Mouse (Mus musculus) embryonic facial prominence, embryonic 11.5 days (tissue): ENCODE data around the gene Ak7. TPM values are rescaled to one million over a fixed set of nuclear protein-coding genes. Genes with fewer than 3 reads are reported as not detected.

Experiments
- ATAC-seq: fragments of 200-750 bp; cut with Nextera tagmentation; replicated peaks from 2 replicates; pipeline ENCODE4 v1.8.0; 2017; ENCODE audit warnings: low read depth; ENCODE audit not compliant: insufficient number of reproducible peaks, low FRiP score, low TSS enrichment
- DNase-seq: peaks from one replicate; pipeline ENCODE4 v3.0.0-alpha.2; 2015; ENCODE audit warnings: low spot score
- H3K27ac ChIP-seq: fragments of 300-500 bp; sonication (generic); replicated peaks from 2 replicates; pipeline ENCODE4 v1.5.1; 2014; ENCODE audit warnings: mild to moderate bottlenecking, low read depth, low read length, control low read depth
- H3K27me3 ChIP-seq: fragments of 300-500 bp; sonication (generic); 2 replicates; pipeline ENCODE4 v1.6.1; 2014; ENCODE audit warnings: mild to moderate bottlenecking, low read length, moderate library complexity, mixed read lengths; ENCODE audit not compliant: control insufficient read depth, insufficient read depth
- H3K36me3 ChIP-seq: fragments of 300-500 bp; sonication (generic); replicated peaks from 2 replicates; pipeline ENCODE4 v1.6.1; 2014; ENCODE audit warnings: low read depth, mild to moderate bottlenecking, low read length, moderate library complexity, mixed read lengths; ENCODE audit not compliant: control insufficient read depth, insufficient read depth
- H3K4me1 ChIP-seq: fragments of 300-500 bp; sonication (generic); 2 replicates; pipeline ENCODE4 v1.6.1; 2014; ENCODE audit warnings: low read length, mixed read lengths; ENCODE audit not compliant: control insufficient read depth, insufficient read depth
- H3K4me2 ChIP-seq: fragments of 300-500 bp; sonication (generic); 2 replicates; pipeline ENCODE4 v1.6.1; 2014; ENCODE audit warnings: low read depth, mild to moderate bottlenecking, control low read depth, low read length, moderate library complexity
- H3K4me3 ChIP-seq: fragments of 300-500 bp; sonication (generic); 2 replicates; pipeline ENCODE4 v1.5.1; 2014; ENCODE audit warnings: low read depth, low read length, control low read depth
- H3K9ac ChIP-seq: fragments of 300-500 bp; sonication (generic); replicated peaks from 2 replicates; pipeline ENCODE4 v1.6.1; 2014; ENCODE audit warnings: mild to moderate bottlenecking, control low read depth, low read length
- H3K9me3 ChIP-seq: fragments of 300-500 bp; sonication (generic); replicated peaks from 2 replicates; pipeline ENCODE4 v1.6.1; 2016; ENCODE audit warnings: mild to moderate bottlenecking, low read length, inconsistent platforms, mixed read lengths; ENCODE audit not compliant: control insufficient read depth
- WGBS: fragments of 180-500 bp; shearing (Covaris S2); extraction: QIAGEN DNeasy Blood & Tissue Kit; methylation state at CpG from one replicate; pipeline ENCODE4 v1.1.7; 2014; 5-methylcytosine and 5-hydroxymethylcytosine counted together
- polyA plus RNA-seq: library from polyadenylated mRNA; unstranded; fragments of >200 nt; fragmentation: Nextera tagmentation; extraction: Ambion mirVana; gene quantifications from 2 replicates; pipeline ENCODE4 v1.2.1, GENCODE M21; 2014

The Ak7 gene
- polyA plus RNA-seq, 1 experiment from 2014 or later, result not detected

GRCm38 (mm10) chr12:105806205-105806604 is 100.4 kb downstream of the Ak7 start:
- Histone ChIP-seq H3K9me3 (no peaks in the 10 kb centered on the region), H3K36me3 (peaks cover 2% of the 10 kb centered on the region), H3K27me3 (no peaks in the 10 kb centered on the region), H3K4me1 (no peaks in the 10 kb centered on the region), H3K9ac (no peak overlapping the region), H3K4me3 (no peak overlapping the region), H3K27ac (no peak overlapping the region), H3K4me2 (no peak overlapping the region)
- WGBS, result 98% methylated on average over 3 of the region's 3 CpGs
- ATAC-seq (no peak), DNase-seq (no peak)

DNA sequence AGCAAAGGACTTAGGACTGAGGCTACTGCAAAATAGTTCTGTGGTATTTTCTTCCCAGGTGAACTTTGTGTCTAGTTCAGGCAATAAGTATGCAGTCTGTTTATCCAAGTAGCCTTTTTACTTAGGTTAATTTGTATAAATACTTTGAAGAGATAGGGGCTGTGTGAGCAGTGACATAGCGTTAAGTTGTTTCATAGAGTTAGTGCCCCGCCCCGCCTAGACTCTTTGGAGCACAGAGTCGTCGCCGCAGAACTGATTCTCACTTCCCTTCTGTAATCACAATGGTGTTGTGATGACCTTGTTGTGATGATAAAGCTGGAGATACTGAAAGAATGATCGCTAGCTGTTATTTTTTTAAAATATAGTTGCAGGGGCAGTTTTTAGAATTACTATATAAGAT is 101.6 kb downstream of the Ak7 start:
- Histone ChIP-seq H3K9me3 (no peaks in the 10 kb centered on the region), H3K36me3 (peaks cover 2% of the 10 kb centered on the region), H3K4me1 (no peaks in the 10 kb centered on the region), H3K4me2 (no peak overlapping the region), H3K27me3 (no peaks in the 10 kb centered on the region), H3K4me3 (no peak overlapping the region), H3K27ac (no peak overlapping the region), H3K9ac (no peak overlapping the region)
- 93% methylated on average over 7 of the region's 7 CpGs for WGBS
- ATAC-seq (no peak), DNase-seq (no peak)

- Histone ChIP-seq H3K9me3 (no peaks in the 10 kb centered on the region), H3K4me3 (no peak overlapping the region), H3K27ac (no peak overlapping the region), H3K9ac (no peak overlapping the region), H3K4me1 (no peaks in the 10 kb centered on the region), H3K36me3 (peaks cover 2% of the 10 kb centered on the region), H3K27me3 (no peaks in the 10 kb centered on the region), H3K4me2 (no peak overlapping the region)
- WGBS, result 88% methylated on average over 3 of the region's 3 CpGs
- ATAC-seq, result no peak
- no peak for DNase-seq
Observed at GRCm38 (mm10) chr12:105808945-105809344, 103.2 kb downstream of the Ak7 start.

DNA sequence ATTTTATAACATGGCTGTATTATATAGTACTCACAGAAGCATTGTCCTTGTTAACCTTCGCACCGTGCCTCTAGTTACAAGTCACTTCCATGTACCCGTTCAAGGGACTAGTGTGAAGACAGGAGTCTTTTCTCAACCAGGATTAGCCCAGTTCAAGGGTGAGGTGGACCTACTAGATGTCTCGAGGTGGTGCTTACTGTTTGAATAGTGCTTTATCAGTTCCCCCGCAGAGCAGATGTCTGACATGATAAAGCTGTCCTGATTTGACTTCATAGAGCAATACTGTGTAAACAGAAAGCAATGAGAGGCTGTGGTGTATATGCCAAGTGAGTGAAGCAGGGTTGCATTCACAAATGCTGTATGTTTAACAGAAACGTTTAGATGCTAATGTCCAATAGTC is 104.8 kb downstream of the Ak7 start:
- no peaks in the 10 kb centered on the region for H3K4me1 ChIP-seq
- ATAC-seq (no peak), DNase-seq (no peak)
- no peaks in the 10 kb centered on the region for H3K9me3 ChIP-seq
- no peak overlapping the region for H3K9ac ChIP-seq
- H3K36me3 ChIP-seq, result peaks cover 2% of the 10 kb centered on the region
- no peak overlapping the region for H3K4me2 ChIP-seq
- H3K27ac ChIP-seq, result no peak overlapping the region
- no peak overlapping the region for H3K4me3 ChIP-seq
- WGBS, result 89% methylated on average over 6 of the region's 6 CpGs
- no peaks in the 10 kb centered on the region for H3K27me3 ChIP-seq

DNA sequence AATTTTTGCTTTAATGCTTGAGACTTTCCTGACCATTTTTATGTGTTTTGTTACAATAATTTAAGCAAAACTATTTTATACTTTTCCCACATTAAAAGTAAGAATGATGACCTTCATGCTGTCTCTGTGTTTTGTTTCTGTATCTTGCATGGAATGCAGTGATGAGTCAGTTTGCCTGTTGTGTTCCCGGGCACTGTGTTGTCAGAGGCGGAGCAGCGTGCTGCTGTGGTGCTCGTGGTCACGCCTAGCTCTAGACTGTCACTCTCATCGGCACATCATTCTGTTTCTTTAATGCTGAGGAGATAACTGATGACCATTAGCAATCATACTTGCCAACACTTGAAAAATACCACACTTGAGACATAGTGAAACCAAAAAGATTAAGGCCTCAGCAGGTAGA is 108.2 kb downstream of the Ak7 start:
- 97% methylated on average over 6 of the region's 6 CpGs for WGBS
- DNase-seq, result no peak
- peaks cover 3% of the 10 kb centered on the region for H3K36me3 ChIP-seq

GRCm38 (mm10) chr12:105823472-105823871 is 117.7 kb downstream of the Ak7 start:
- Histone ChIP-seq H3K9ac (no peak overlapping the region), H3K4me1 (no peaks in the 10 kb centered on the region), H3K4me3 (no peak overlapping the region), H3K27me3 (no peaks in the 10 kb centered on the region), H3K4me2 (no peak overlapping the region), H3K27ac (no peak overlapping the region), H3K9me3 (no peaks in the 10 kb centered on the region), H3K36me3 (peaks cover 22% of the 10 kb centered on the region)
- no peak for ATAC-seq
- no peak for DNase-seq
- WGBS, result 80% methylated on average over 4 of the region's 4 CpGs

More for the DNA sequence above, 108.2 kb downstream of the Ak7 start:
- Histone ChIP-seq H3K9me3 (no peaks in the 10 kb centered on the region), H3K9ac (no peak overlapping the region), H3K4me2 (no peak overlapping the region), H3K4me3 (no peak overlapping the region), H3K27ac (no peak overlapping the region), H3K4me1 (no peaks in the 10 kb centered on the region), H3K27me3 (no peaks in the 10 kb centered on the region)
- no peak for ATAC-seq

DNA sequence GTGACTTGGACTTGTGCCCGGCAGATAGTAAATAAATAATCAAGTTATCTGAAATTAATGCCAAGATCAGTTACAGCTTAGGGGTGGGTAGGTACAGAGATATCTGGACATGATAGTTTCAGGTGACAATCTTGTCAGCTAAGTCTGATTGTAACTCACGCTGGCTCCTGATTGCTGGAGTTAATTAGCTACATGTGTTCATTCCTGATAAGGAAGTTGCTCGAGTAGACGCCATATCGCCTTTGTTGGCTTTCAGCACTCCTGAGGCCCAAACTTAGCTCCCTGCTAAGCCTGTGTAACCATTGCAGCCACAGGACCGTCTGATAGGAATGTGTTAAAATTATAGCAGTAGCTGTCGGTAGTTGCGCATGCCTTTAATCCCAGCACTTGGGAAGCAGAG is 119.0 kb downstream of the Ak7 start:
- no peak for ATAC-seq
- Histone ChIP-seq H3K4me2 (no peak overlapping the region), H3K9me3 (no peaks in the 10 kb centered on the region), H3K36me3 (peaks cover 24% of the 10 kb centered on the region), H3K27me3 (no peaks in the 10 kb centered on the region), H3K27ac (no peak overlapping the region), H3K4me1 (no peaks in the 10 kb centered on the region), H3K9ac (no peak overlapping the region), H3K4me3 (no peak overlapping the region)
- WGBS, result 77% methylated on average over 8 of the region's 8 CpGs
- DNase-seq, result no peak

DNA sequence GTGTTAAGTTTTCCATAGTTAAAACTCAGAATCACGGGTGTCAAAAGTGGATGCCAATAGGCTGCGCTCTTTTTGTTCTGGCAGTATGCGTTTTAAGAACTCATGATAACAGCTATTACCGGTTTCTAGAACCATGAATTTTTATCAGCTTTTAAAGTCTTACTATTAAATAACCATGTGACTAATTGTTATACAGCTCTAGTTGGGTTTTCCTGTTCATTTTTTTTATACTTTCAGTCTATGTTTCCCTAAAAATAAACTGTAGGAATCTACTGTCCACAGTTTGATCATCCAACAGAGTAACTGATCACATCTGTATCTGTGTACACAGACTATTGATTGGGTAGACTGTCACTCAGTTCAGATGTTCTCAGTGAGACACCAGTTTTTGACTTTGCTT is 119.5 kb downstream of the Ak7 start:
- H3K4me2 ChIP-seq, result no peak overlapping the region
- DNase-seq (no peak), ATAC-seq (no peak)
- H3K4me3 ChIP-seq, result no peak overlapping the region
- no peaks in the 10 kb centered on the region for H3K27me3 ChIP-seq
- 95% methylated on average over 4 of the region's 4 CpGs for WGBS
- peaks cover 26% of the 10 kb centered on the region for H3K36me3 ChIP-seq
- no peaks in the 10 kb centered on the region for H3K9me3 ChIP-seq
- H3K4me1 ChIP-seq, result no peaks in the 10 kb centered on the region
- no peak overlapping the region for H3K9ac ChIP-seq
- no peak overlapping the region for H3K27ac ChIP-seq
